Mouse (Mus musculus): ENCODE measurements around the gene Atad3a. TPM values are rescaled to one million over a fixed set of nuclear protein-coding genes. Genes with fewer than 3 reads are reported as not detected.
A peak's percentile ranks its signal among the peaks of the same experiment; 100 is the strongest.

Atad3a gene
- polyA plus RNA-seq, 1 experiment from 2014 or later, result 26.1 TPM

- WGBS, result 41% methylated on average over 5 of the region's 5 CpGs
- TF ChIP-seq EP300 (IDR thresholded peaks at IDR 0.05) (no peak), CTCF (IDR thresholded peaks at IDR 0.05) (no peak)
- H3K4me3 ChIP-seq (ENCODE audit: low read depth, low read length), result no peak overlapping the region
- no peak overlapping the region for H3K9ac ChIP-seq (replicated peaks; ENCODE audit: low read depth)
- H3K4me1 ChIP-seq (ENCODE audit: insufficient read depth, low read depth, low read length), result peaks cover 18% of the 10 kb centered on the region
- H3K9me3 ChIP-seq (ENCODE audit: low read length), result no peaks in the 10 kb centered on the region
- no peak overlapping the region for H3K27ac ChIP-seq (ENCODE audit: low read length)
- DNase-seq (ENCODE audit: low spot score) (no peak), ATAC-seq (no peak)
- H3K27me3 ChIP-seq (replicated peaks; ENCODE audit: insufficient read depth, low read length), result 0 out of 2 replicates have a peak, but pooled peaks cover 4% of the 10 kb centered on the region
- H3K4me2 ChIP-seq (replicated peaks; ENCODE audit: low read depth, low read length), result peak overlapping the region; percentile 63
- H3K36me3 ChIP-seq (ENCODE audit: insufficient read depth, low read length), result no peaks in the 10 kb centered on the region
Observed at GRCm38 (mm10) chr4:155773335-155774078, 12.6 kb upstream of the Atad3a start.

- Histone ChIP-seq H3K9me3 (ENCODE audit: low read length) (no peaks in the 10 kb centered on the region), H3K4me1 (ENCODE audit: insufficient read depth, low read depth, low read length) (peaks cover 17% of the 10 kb centered on the region), H3K27me3 (replicated peaks; ENCODE audit: insufficient read depth, low read length) (0 out of 2 replicates have a peak, but pooled peaks cover 4% of the 10 kb centered on the region), H3K36me3 (ENCODE audit: insufficient read depth, low read length) (no peaks in the 10 kb centered on the region), H3K4me3 (ENCODE audit: low read depth, low read length) (no peak overlapping the region), H3K27ac (ENCODE audit: low read length) (no peak overlapping the region), H3K4me2 (replicated peaks; ENCODE audit: low read depth, low read length) (no peak overlapping the region), H3K9ac (replicated peaks; ENCODE audit: low read depth) (no peak overlapping the region)
- no peak for ATAC-seq
- 78% methylated on average over 12 of the region's 13 CpGs for WGBS
- DNase-seq (ENCODE audit: low spot score), result no peak
- TF ChIP-seq EP300 (IDR thresholded peaks at IDR 0.05) (no peak), CTCF (IDR thresholded peaks at IDR 0.05) (no peak)
Observed at GRCm38 (mm10) chr4:155772786-155773185, 11.9 kb upstream of the Atad3a start.

- no peaks in the 10 kb centered on the region for H3K36me3 ChIP-seq (ENCODE audit: insufficient read depth, low read length)
- H3K27ac ChIP-seq (ENCODE audit: low read length), result no peak overlapping the region
- WGBS, result 52% methylated on average over 2 of the region's 2 CpGs
- no peak overlapping the region for H3K4me2 ChIP-seq (replicated peaks; ENCODE audit: low read depth, low read length)
- peak; percentile 58 for DNase-seq (ENCODE audit: low spot score)
- no peak for TF ChIP-seq CTCF (IDR thresholded peaks at IDR 0.05)
- no peak for TF ChIP-seq EP300 (IDR thresholded peaks at IDR 0.05)
- peaks cover 14% of the 10 kb centered on the region for H3K4me1 ChIP-seq (ENCODE audit: insufficient read depth, low read depth, low read length)
- H3K4me3 ChIP-seq (ENCODE audit: low read depth, low read length), result no peak overlapping the region
- 0 out of 2 replicates have a peak, but pooled peaks cover 4% of the 10 kb centered on the region for H3K27me3 ChIP-seq (replicated peaks; ENCODE audit: insufficient read depth, low read length)
- H3K9ac ChIP-seq (replicated peaks; ENCODE audit: low read depth), result no peak overlapping the region
- H3K9me3 ChIP-seq (ENCODE audit: low read length), result no peaks in the 10 kb centered on the region
- no peak for ATAC-seq
Observed at GRCm38 (mm10) chr4:155771706-155772105, 10.8 kb upstream of the Atad3a start.

GRCm38 (mm10) chr4:155770626-155771025 is 9.7 kb upstream of the Atad3a start:
- Histone ChIP-seq H3K27me3 (replicated peaks; ENCODE audit: insufficient read depth, low read length) (0 out of 2 replicates have a peak, but pooled peaks cover 4% of the 10 kb centered on the region), H3K4me1 (ENCODE audit: insufficient read depth, low read depth, low read length) (peaks cover 14% of the 10 kb centered on the region), H3K4me3 (ENCODE audit: low read depth, low read length) (peak overlapping the region; percentile 53; the same call in 1 of the 2 replicates), H3K9ac (replicated peaks; ENCODE audit: low read depth) (peak overlapping the region; percentile 51; the same call in 1 of the 2 replicates), H3K9me3 (ENCODE audit: low read length) (no peaks in the 10 kb centered on the region), H3K36me3 (ENCODE audit: insufficient read depth, low read length) (no peaks in the 10 kb centered on the region), H3K4me2 (replicated peaks; ENCODE audit: low read depth, low read length) (peak overlapping the region; percentile 85), H3K27ac (ENCODE audit: low read length) (no peak overlapping the region)
- TF ChIP-seq EP300 (IDR thresholded peaks at IDR 0.05) (no peak), CTCF (IDR thresholded peaks at IDR 0.05) (no peak)
- DNase-seq (ENCODE audit: low spot score), result no peak
- ATAC-seq, result no peak
- WGBS, result 45% methylated on average over 18 of the region's 24 CpGs

GRCm38 (mm10) chr4:155769880-155770512 is 9.1 kb upstream of the Atad3a start:
- Histone ChIP-seq H3K27ac (ENCODE audit: low read length) (peak overlapping the region; percentile 63), H3K4me2 (replicated peaks; ENCODE audit: low read depth, low read length) (peak overlapping the region; percentile 85), H3K9me3 (ENCODE audit: low read length) (no peaks in the 10 kb centered on the region), H3K4me3 (ENCODE audit: low read depth, low read length) (peak overlapping the region; percentile 53), H3K9ac (replicated peaks; ENCODE audit: low read depth) (peak overlapping the region; percentile 51), H3K36me3 (ENCODE audit: insufficient read depth, low read length) (no peaks in the 10 kb centered on the region), H3K27me3 (replicated peaks; ENCODE audit: insufficient read depth, low read length) (0 out of 2 replicates have a peak, but pooled peaks cover 4% of the 10 kb centered on the region), H3K4me1 (ENCODE audit: insufficient read depth, low read depth, low read length) (peaks cover 8% of the 10 kb centered on the region; the same call in 1 of the 2 replicates)
- WGBS, result under 1% methylated on average over 32 of the region's 39 CpGs
- ATAC-seq, result peak; percentile 92
- peak; percentile 93 for DNase-seq (ENCODE audit: low spot score)
- TF ChIP-seq EP300 (IDR thresholded peaks at IDR 0.05) (no peak), CTCF (IDR thresholded peaks at IDR 0.05) (peak; percentile 99)

GRCm38 (mm10) chr4:155769496-155769879 is 8.6 kb upstream of the Atad3a start:
- Histone ChIP-seq H3K9ac (replicated peaks; ENCODE audit: low read depth) (peak overlapping the region; percentile 51; the same call in 1 of the 2 replicates), H3K27me3 (replicated peaks; ENCODE audit: insufficient read depth, low read length) (0 out of 2 replicates have a peak, but pooled peaks cover 4% of the 10 kb centered on the region), H3K4me1 (ENCODE audit: insufficient read depth, low read depth, low read length) (peaks cover 7% of the 10 kb centered on the region; the same call in 1 of the 2 replicates), H3K27ac (ENCODE audit: low read length) (peak overlapping the region; percentile 63; the same call in 1 of the 2 replicates), H3K4me3 (ENCODE audit: low read depth, low read length) (peak overlapping the region; percentile 53), H3K36me3 (ENCODE audit: insufficient read depth, low read length) (no peaks in the 10 kb centered on the region), H3K9me3 (ENCODE audit: low read length) (no peaks in the 10 kb centered on the region), H3K4me2 (replicated peaks; ENCODE audit: low read depth, low read length) (peak overlapping the region; percentile 85)
- no peak for DNase-seq (ENCODE audit: low spot score)
- TF ChIP-seq CTCF (IDR thresholded peaks at IDR 0.05) (no peak), EP300 (IDR thresholded peaks at IDR 0.05) (no peak)
- ATAC-seq, result no peak
- WGBS, result 66% methylated on average over 5 of the region's 5 CpGs

Measured in lung, postnatal 0 days (tissue).